Mouse (Mus musculus): ENCODE measurements at regions not wholly inside any gene's neighbourhood (a gene's known extent, or its start where the extent isn't known, plus 50 kb on each side); places are given as distances from the start of the nearest gene placed in this dataset.

GRCm38 (mm10) chr12:15222497-15223170 is 594.1 kb downstream of the Trib2 start:
- 84% methylated on average over 5 of the region's 5 CpGs for WGBS
- H3K36me3 ChIP-seq (ENCODE audit: control insufficient read depth, insufficient read depth, low read length), result no peaks in the 10 kb centered on the region
- no peak for ATAC-seq (replicated peaks; ENCODE audit: low FRiP score)
- H3K4me1 ChIP-seq (replicated peaks; ENCODE audit: control insufficient read depth, insufficient read depth, low read length), result no peaks in the 10 kb centered on the region
- H3K27ac ChIP-seq (ENCODE audit: low read depth, low read length), result no peak overlapping the region
- H3K9ac ChIP-seq (ENCODE audit: low read depth, low read length), result no peak overlapping the region
- no peak overlapping the region for H3K4me2 ChIP-seq
- H3K27me3 ChIP-seq (replicated peaks; ENCODE audit: control insufficient read depth, insufficient read depth, low read length), result no peaks in the 10 kb centered on the region
- no peak for DNase-seq (ENCODE audit: low spot score)
- H3K4me3 ChIP-seq (ENCODE audit: low read depth, low read length), result no peak overlapping the region
- no peaks in the 10 kb centered on the region for H3K9me3 ChIP-seq (ENCODE audit: control insufficient read depth, low read length)

GRCm38 (mm10) chr12:15218504-15218903 is 598.2 kb downstream of the Trib2 start:
- 84% methylated on average over 8 of the region's 8 CpGs for WGBS
- no peaks in the 10 kb centered on the region for H3K4me1 ChIP-seq (replicated peaks; ENCODE audit: control insufficient read depth, insufficient read depth, low read length)

GRCm38 (mm10) chr12:15216180-15216579 is 600.5 kb downstream of the Trib2 start:
- ATAC-seq (replicated peaks; ENCODE audit: low FRiP score) (no peak), DNase-seq (ENCODE audit: low spot score) (no peak)
- Histone ChIP-seq H3K27ac (ENCODE audit: low read depth, low read length) (no peak overlapping the region), H3K9ac (ENCODE audit: low read depth, low read length) (no peak overlapping the region), H3K27me3 (replicated peaks; ENCODE audit: control insufficient read depth, insufficient read depth, low read length) (no peaks in the 10 kb centered on the region), H3K9me3 (ENCODE audit: control insufficient read depth, low read length) (no peaks in the 10 kb centered on the region), H3K4me1 (replicated peaks; ENCODE audit: control insufficient read depth, insufficient read depth, low read length) (no peaks in the 10 kb centered on the region), H3K36me3 (ENCODE audit: control insufficient read depth, insufficient read depth, low read length) (no peaks in the 10 kb centered on the region), H3K4me3 (ENCODE audit: low read depth, low read length) (no peak overlapping the region), H3K4me2 (no peak overlapping the region)
- WGBS, result 76% methylated on average over 3 of the region's 3 CpGs

More at GRCm38 (mm10) chr12:15218504-15218903, 598.2 kb downstream of the Trib2 start:
- Histone ChIP-seq H3K4me2 (no peak overlapping the region), H3K36me3 (ENCODE audit: control insufficient read depth, insufficient read depth, low read length) (no peaks in the 10 kb centered on the region), H3K27ac (ENCODE audit: low read depth, low read length) (no peak overlapping the region), H3K9me3 (ENCODE audit: control insufficient read depth, low read length) (no peaks in the 10 kb centered on the region), H3K4me3 (ENCODE audit: low read depth, low read length) (no peak overlapping the region), H3K27me3 (replicated peaks; ENCODE audit: control insufficient read depth, insufficient read depth, low read length) (no peaks in the 10 kb centered on the region), H3K9ac (ENCODE audit: low read depth, low read length) (no peak overlapping the region)
- ATAC-seq (replicated peaks; ENCODE audit: low FRiP score) (no peak), DNase-seq (ENCODE audit: low spot score) (no peak)

- H3K9ac ChIP-seq (ENCODE audit: low read depth, low read length), result no peak overlapping the region
- no peak for DNase-seq (ENCODE audit: low spot score)
- H3K4me1 ChIP-seq (replicated peaks; ENCODE audit: control insufficient read depth, insufficient read depth, low read length), result no peaks in the 10 kb centered on the region
- no peak overlapping the region for H3K4me3 ChIP-seq (ENCODE audit: low read depth, low read length)
- H3K27ac ChIP-seq (ENCODE audit: low read depth, low read length), result no peak overlapping the region
- no peak for ATAC-seq (replicated peaks; ENCODE audit: low FRiP score)
- no peaks in the 10 kb centered on the region for H3K36me3 ChIP-seq (ENCODE audit: control insufficient read depth, insufficient read depth, low read length)
- no peaks in the 10 kb centered on the region for H3K27me3 ChIP-seq (replicated peaks; ENCODE audit: control insufficient read depth, insufficient read depth, low read length)
- WGBS, result 58% methylated on average over 6 of the region's 6 CpGs
- no peaks in the 10 kb centered on the region for H3K9me3 ChIP-seq (ENCODE audit: control insufficient read depth, low read length)
- no peak overlapping the region for H3K4me2 ChIP-seq
These were observed 642.2 kb downstream of the Trib2 start for GRCm38 (mm10) chr12:15174411-15175041.

GRCm38 (mm10) chr12:15162605-15163004 is 654.1 kb downstream of the Trib2 start:
- ATAC-seq (replicated peaks; ENCODE audit: low FRiP score) (no peak), DNase-seq (ENCODE audit: low spot score) (no peak)
- Histone ChIP-seq H3K36me3 (ENCODE audit: control insufficient read depth, insufficient read depth, low read length) (no peaks in the 10 kb centered on the region), H3K4me1 (replicated peaks; ENCODE audit: control insufficient read depth, insufficient read depth, low read length) (no peaks in the 10 kb centered on the region), H3K9ac (ENCODE audit: low read depth, low read length) (no peak overlapping the region), H3K4me2 (no peak overlapping the region), H3K9me3 (ENCODE audit: control insufficient read depth, low read length) (no peaks in the 10 kb centered on the region), H3K27ac (ENCODE audit: low read depth, low read length) (no peak overlapping the region), H3K4me3 (ENCODE audit: low read depth, low read length) (no peak overlapping the region), H3K27me3 (replicated peaks; ENCODE audit: control insufficient read depth, insufficient read depth, low read length) (no peaks in the 10 kb centered on the region)
- WGBS, result 72% methylated on average over 5 of the region's 5 CpGs

- no peak overlapping the region for H3K4me3 ChIP-seq (ENCODE audit: low read depth, low read length)
- no peak for DNase-seq (ENCODE audit: low spot score)
- H3K9me3 ChIP-seq (ENCODE audit: control insufficient read depth, low read length), result no peaks in the 10 kb centered on the region
- H3K27me3 ChIP-seq (replicated peaks; ENCODE audit: control insufficient read depth, insufficient read depth, low read length), result no peaks in the 10 kb centered on the region
- no peak overlapping the region for H3K4me2 ChIP-seq
- H3K4me1 ChIP-seq (replicated peaks; ENCODE audit: control insufficient read depth, insufficient read depth, low read length), result no peaks in the 10 kb centered on the region
- no peaks in the 10 kb centered on the region for H3K36me3 ChIP-seq (ENCODE audit: control insufficient read depth, insufficient read depth, low read length)
- 72% methylated on average over 3 of the region's 3 CpGs for WGBS
- H3K9ac ChIP-seq (ENCODE audit: low read depth, low read length), result no peak overlapping the region
- no peak for ATAC-seq (replicated peaks; ENCODE audit: low FRiP score)
- no peak overlapping the region for H3K27ac ChIP-seq (ENCODE audit: low read depth, low read length)
These were observed 654.9 kb downstream of the Trib2 start for GRCm38 (mm10) chr12:15161864-15162263.

GRCm38 (mm10) chr12:15160478-15160998 is 656.2 kb downstream of the Trib2 start:
- ATAC-seq (replicated peaks; ENCODE audit: low FRiP score) (no peak), DNase-seq (ENCODE audit: low spot score) (no peak)
- no peaks in the 10 kb centered on the region for H3K9me3 ChIP-seq (ENCODE audit: control insufficient read depth, low read length)
- 80% methylated on average over 2 of the region's 2 CpGs for WGBS
- no peaks in the 10 kb centered on the region for H3K27me3 ChIP-seq (replicated peaks; ENCODE audit: control insufficient read depth, insufficient read depth, low read length)
- H3K27ac ChIP-seq (ENCODE audit: low read depth, low read length), result no peak overlapping the region
- no peak overlapping the region for H3K9ac ChIP-seq (ENCODE audit: low read depth, low read length)
- no peaks in the 10 kb centered on the region for H3K4me1 ChIP-seq (replicated peaks; ENCODE audit: control insufficient read depth, insufficient read depth, low read length)
- H3K4me2 ChIP-seq, result no peak overlapping the region
- no peaks in the 10 kb centered on the region for H3K36me3 ChIP-seq (ENCODE audit: control insufficient read depth, insufficient read depth, low read length)
- no peak overlapping the region for H3K4me3 ChIP-seq (ENCODE audit: low read depth, low read length)

GRCm38 (mm10) chr12:15146398-15146797 is 670.3 kb downstream of the Trib2 start:
- no peak overlapping the region for H3K27ac ChIP-seq (ENCODE audit: low read depth, low read length)
- 61% methylated on average over 2 of the region's 2 CpGs for WGBS
- ATAC-seq (replicated peaks; ENCODE audit: low FRiP score) (no peak), DNase-seq (ENCODE audit: low spot score) (no peak)
- no peaks in the 10 kb centered on the region for H3K4me1 ChIP-seq (replicated peaks; ENCODE audit: control insufficient read depth, insufficient read depth, low read length)
- no peak overlapping the region for H3K9ac ChIP-seq (ENCODE audit: low read depth, low read length)
- no peaks in the 10 kb centered on the region for H3K27me3 ChIP-seq (replicated peaks; ENCODE audit: control insufficient read depth, insufficient read depth, low read length)
- H3K9me3 ChIP-seq (ENCODE audit: control insufficient read depth, low read length), result no peaks in the 10 kb centered on the region
- H3K36me3 ChIP-seq (ENCODE audit: control insufficient read depth, insufficient read depth, low read length), result no peaks in the 10 kb centered on the region
- no peak overlapping the region for H3K4me3 ChIP-seq (ENCODE audit: low read depth, low read length)
- H3K4me2 ChIP-seq, result no peak overlapping the region

GRCm38 (mm10) chr12:15137039-15137438 is 679.7 kb downstream of the Trib2 start:
- H3K9me3 ChIP-seq (ENCODE audit: control insufficient read depth, low read length), result no peaks in the 10 kb centered on the region
- WGBS, result 60% methylated on average over 5 of the region's 5 CpGs

More at GRCm38 (mm10) chr12:15137039-15137438, 679.7 kb downstream of the Trib2 start:
- H3K27ac ChIP-seq (ENCODE audit: low read depth, low read length), result no peak overlapping the region
- H3K4me2 ChIP-seq, result no peak overlapping the region
- H3K4me1 ChIP-seq (replicated peaks; ENCODE audit: control insufficient read depth, insufficient read depth, low read length), result no peaks in the 10 kb centered on the region
- DNase-seq (ENCODE audit: low spot score) (no peak), ATAC-seq (replicated peaks; ENCODE audit: low FRiP score) (no peak)
- no peaks in the 10 kb centered on the region for H3K36me3 ChIP-seq (ENCODE audit: control insufficient read depth, insufficient read depth, low read length)
- no peak overlapping the region for H3K9ac ChIP-seq (ENCODE audit: low read depth, low read length)
- no peak overlapping the region for H3K4me3 ChIP-seq (ENCODE audit: low read depth, low read length)
- no peaks in the 10 kb centered on the region for H3K27me3 ChIP-seq (replicated peaks; ENCODE audit: control insufficient read depth, insufficient read depth, low read length)
